Mouse (Mus musculus) adrenal gland, postnatal 0 days (tissue): ENCODE results near the gene Olfr1020. TPM values are rescaled to one million over a fixed set of nuclear protein-coding genes. Genes with fewer than 3 reads are reported as not detected.

ENCODE experiments used
- polyA plus RNA-seq: library from polyadenylated mRNA; unstranded; fragments of >200 nt; fragmentation: Nextera tagmentation; extraction: Ambion mirVana; gene quantifications from 2 replicates; pipeline ENCODE4 v1.2.1, GENCODE M21; 2015

The Olfr1020 gene
- not detected in 2 replicates for polyA plus RNA-seq

DNA sequence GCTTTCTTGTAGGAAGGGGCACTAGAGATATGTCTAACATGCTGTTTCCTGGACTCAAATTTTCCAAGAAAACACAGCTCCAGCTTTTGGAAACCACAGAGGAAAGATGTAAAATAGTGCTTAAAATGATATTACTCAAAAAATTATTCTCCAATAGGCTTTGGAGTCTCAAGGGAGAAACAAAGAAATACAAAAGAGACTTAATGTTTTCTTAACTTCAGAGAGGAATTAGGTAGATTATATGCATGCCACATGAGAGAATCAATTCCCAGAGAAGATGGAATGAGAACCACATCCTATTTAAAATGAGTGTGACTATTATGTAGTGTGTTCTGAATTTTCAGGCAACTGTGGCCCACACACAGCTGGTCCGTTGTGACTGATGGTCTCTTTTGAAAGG lies at the start of gene Olfr1020:
TSS of gene Olfr1020 (plus strand) at position 301 of the 400 bp plus-strand sequence.

DNA sequence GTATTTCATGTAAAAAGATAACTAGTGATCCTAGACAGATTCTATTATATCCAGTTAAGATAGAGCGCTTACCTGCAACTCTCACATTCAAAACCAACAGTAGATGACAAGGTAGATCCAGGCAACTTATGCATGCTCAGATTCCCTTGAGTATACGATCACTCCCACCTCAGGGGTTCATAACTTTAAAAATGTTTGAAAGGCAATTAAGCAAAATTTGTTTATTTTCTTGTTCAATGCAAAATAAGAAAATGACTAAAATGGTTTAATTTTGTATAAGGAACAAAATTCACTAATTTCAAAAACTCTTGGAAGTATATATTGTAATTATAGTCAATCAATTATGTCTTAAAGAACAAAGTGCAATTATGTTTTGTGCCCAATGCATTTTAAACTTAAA lies 44.4 kb upstream of the Olfr1020 start, which contains the start of gene Olfr1016:
TSS of gene Olfr1016 (minus strand) at position 101 of the 400 bp plus-strand sequence.

DNA sequence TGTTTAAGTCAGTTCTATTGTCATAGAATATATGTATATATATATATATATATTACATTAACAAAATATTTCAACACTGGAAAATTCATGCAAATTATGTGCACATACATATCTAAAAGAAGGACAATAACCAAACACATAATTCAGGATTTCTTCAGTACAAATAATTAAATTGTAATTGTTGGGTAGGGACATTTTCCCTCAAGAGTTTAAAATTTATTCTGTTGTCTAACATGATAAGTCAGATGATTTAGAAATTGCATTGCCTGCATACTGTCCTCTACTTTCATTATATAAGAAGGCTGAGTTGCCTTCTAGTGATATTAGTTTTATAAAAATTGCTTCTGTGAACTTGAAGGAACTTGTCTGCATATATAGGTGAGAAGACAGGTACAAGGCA lies 28.7 kb upstream of the Olfr1020 start, which contains the start of gene Olfr1018:
TSS of gene Olfr1018 (plus strand) at position 301 of the 400 bp plus-strand sequence.

DNA sequence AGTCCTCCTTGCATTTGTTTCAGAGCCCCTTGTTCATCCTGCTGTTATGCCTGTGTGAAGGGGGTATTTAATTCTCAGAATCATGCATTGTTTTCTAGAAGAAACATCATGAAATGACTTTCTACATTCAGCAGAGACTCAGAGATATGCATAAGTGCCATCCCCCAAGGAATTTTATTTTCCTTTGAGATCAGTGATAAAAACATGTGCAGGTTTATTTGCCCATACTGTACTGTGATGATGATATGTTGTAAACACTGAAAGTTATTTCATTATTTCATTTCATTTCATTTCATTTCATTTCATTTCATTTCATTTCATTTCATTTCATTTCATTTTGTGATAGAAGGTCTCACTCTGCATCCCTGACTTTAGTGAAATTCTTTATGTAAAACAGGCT lies 1.4 kb upstream of the Olfr1020 start, which contains the start of gene Olfr1019:
TSS of gene Olfr1019 (minus strand) at position 101 of the 400 bp plus-strand sequence.

DNA sequence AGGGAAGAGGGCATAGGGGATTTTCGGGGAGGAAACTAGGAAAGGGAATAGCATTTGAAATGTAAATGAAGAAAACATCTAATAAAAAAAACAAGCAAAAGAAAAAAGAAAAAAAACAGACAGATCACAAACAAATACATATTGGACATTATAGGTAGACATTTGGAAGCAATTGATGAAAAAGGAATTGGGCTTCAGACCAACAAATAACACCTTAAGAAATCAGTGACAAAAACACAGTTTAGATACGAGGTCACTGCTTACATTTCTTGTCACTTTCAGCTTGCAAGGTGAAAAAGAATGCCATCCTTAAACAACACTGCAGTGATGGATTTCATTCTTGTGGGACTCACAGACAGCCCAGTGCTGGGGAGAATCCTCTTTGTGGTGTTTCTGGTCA lies 21.5 kb downstream of the Olfr1020 start, which contains the start of gene Olfr1022:
TSS of gene Olfr1022 (plus strand) at position 301 of the 400 bp plus-strand sequence.

DNA sequence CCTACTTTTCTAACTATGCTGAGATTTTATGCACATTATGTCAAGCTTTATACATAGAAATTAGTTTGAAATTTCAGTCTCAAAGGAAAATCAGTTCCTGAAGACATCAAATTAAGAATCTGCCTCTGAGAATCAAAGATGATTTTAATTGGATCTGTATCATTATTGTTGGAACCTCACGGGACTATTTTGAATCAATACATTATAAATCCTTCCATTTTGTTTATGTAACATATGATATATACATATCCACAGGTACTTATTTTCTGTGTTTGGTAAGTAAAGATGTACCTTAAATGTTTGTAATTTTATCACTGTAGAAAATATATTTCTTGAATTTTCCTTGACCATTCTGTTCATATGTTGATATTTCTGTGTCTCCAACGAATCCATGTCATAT lies 38.5 kb downstream of the Olfr1020 start, which contains the start of gene Olfr1023:
TSS of gene Olfr1023 (plus strand) at position 301 of the 400 bp plus-strand sequence.

Other genes with a start within 250 kb of the Olfr1020 start
- not detected in 2 replicates for gene Olfr1000, start 235.1 kb upstream of the Olfr1020 start, polyA plus RNA-seq
- gene Olfr1002, start 196.3 kb upstream of the Olfr1020 start, polyA plus RNA-seq: not detected in 2 replicates
- gene Olfr154, start 182.6 kb upstream of the Olfr1020 start, polyA plus RNA-seq: not detected in 2 replicates
- 0.11 TPM in 1 of 2 replicates, not detected in the other for gene Olfr1006, start 168.3 kb upstream of the Olfr1020 start, polyA plus RNA-seq
- not detected in 2 replicates for gene Olfr1008, start 157.6 kb upstream of the Olfr1020 start, polyA plus RNA-seq
- not detected in 2 replicates for gene Olfr1009, start 131.6 kb upstream of the Olfr1020 start, polyA plus RNA-seq
- 0.05 TPM in 1 of 2 replicates, not detected in the other for gene Olfr1012, start 84.3 kb upstream of the Olfr1020 start, polyA plus RNA-seq
- gene Olfr1013, start 79.9 kb upstream of the Olfr1020 start, polyA plus RNA-seq: not detected in 2 replicates
- not detected in 2 replicates for gene Olfr1014, start 74.3 kb upstream of the Olfr1020 start, polyA plus RNA-seq
- not detected in 2 replicates for gene Olfr1015, start 65.0 kb upstream of the Olfr1020 start, polyA plus RNA-seq
- not detected in 2 replicates for gene Olfr1016, start 44.5 kb upstream of the Olfr1020 start, polyA plus RNA-seq
- gene Olfr1018, start 28.6 kb upstream of the Olfr1020 start, polyA plus RNA-seq: not detected in 2 replicates
- gene Olfr1019, start 1.5 kb upstream of the Olfr1020 start, polyA plus RNA-seq: not detected in 2 replicates
- not detected in 2 replicates for gene Olfr1022, start 21.6 kb downstream of the Olfr1020 start, polyA plus RNA-seq
- gene Olfr1023, start 38.6 kb downstream of the Olfr1020 start, polyA plus RNA-seq: not detected in 2 replicates
- not detected in 2 replicates for gene Olfr1024, start 58.0 kb downstream of the Olfr1020 start, polyA plus RNA-seq
- gene Olfr1025-ps1, start 68.2 kb downstream of the Olfr1020 start, polyA plus RNA-seq: 0.13 TPM in 1 of 2 replicates, not detected in the other
- not detected in 2 replicates for gene Olfr1026, start 74.5 kb downstream of the Olfr1020 start, polyA plus RNA-seq
- gene Olfr1028, start 103.4 kb downstream of the Olfr1020 start, polyA plus RNA-seq: not detected in 2 replicates
- gene Olfr1029, start 126.9 kb downstream of the Olfr1020 start, polyA plus RNA-seq: not detected in 2 replicates
- not detected in 2 replicates for gene Olfr1030, start 132.2 kb downstream of the Olfr1020 start, polyA plus RNA-seq
- gene Olfr1031, start 143.3 kb downstream of the Olfr1020 start, polyA plus RNA-seq: not detected in 2 replicates
- not detected in 2 replicates for gene Olfr1032, start 158.5 kb downstream of the Olfr1020 start, polyA plus RNA-seq
- 6.6 and 7.4 TPM in 2 replicates for gene Olfr1033, start 173.6 kb downstream of the Olfr1020 start, polyA plus RNA-seq
- 0.05 and 0.08 TPM in 2 replicates for gene Olfr1034, start 198.8 kb downstream of the Olfr1020 start, polyA plus RNA-seq
- gene Olfr1036, start 227.0 kb downstream of the Olfr1020 start, polyA plus RNA-seq: not detected in 2 replicates
- gene Olfr1037, start 240.4 kb downstream of the Olfr1020 start, polyA plus RNA-seq: not detected in 2 replicates